Mouse (Mus musculus) kidney, postnatal 36 days (tissue): ENCODE measurements around the gene Rhoa.

ENCODE experiments used
- DNase-seq, 2 experiments: peaks; one replicate each; pipeline ENCODE4 v3.0.0; 2021 to 2022; ENCODE audit warnings: mixed read lengths in 2 of 2

Gene Rhoa

GRCm38 (mm10) chr9:108341801-108342200 lies 35.9 kb downstream of the Rhoa start:
- peak in 1 of 2 experiments; percentile 41 for DNase-seq

- DNase-seq = peak; percentile 71 to 88
Measured at GRCm38 (mm10) chr9:108342301-108342831, 36.4 kb downstream of the Rhoa start.

- DNase-seq = no peak
Measured at GRCm38 (mm10) chr9:108343331-108343730, 37.4 kb downstream of the Rhoa start.

DNA sequence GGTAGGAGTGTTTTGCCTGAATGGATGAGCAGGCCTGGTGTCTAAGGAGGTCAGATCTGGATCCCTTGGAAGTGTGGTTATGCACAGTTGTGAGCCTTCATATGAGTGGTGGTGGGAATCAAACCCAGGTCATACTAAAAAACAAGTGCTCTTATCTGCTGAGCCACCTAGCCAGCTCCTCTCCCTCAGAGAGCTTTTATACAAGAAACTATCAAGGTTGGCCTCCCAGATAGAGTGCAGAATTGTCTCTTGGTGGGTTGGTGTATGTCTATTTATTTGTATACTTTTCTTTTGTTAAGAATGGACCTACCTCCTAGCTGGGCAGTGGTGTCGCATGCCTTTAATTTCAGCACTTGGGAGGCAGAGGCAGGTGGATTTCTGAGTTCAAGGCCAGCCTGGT lies 37.9 kb downstream of the Rhoa start:
- DNase-seq = no peak

- peak in 1 of 2 experiments; percentile 24 for DNase-seq
Measured at GRCm38 (mm10) chr9:108344471-108344870, 38.5 kb downstream of the Rhoa start.

- no peak for DNase-seq
Measured at GRCm38 (mm10) chr9:108347024-108347423, 41.1 kb downstream of the Rhoa start.

- DNase-seq = peak; percentile 93 to 96
Measured at GRCm38 (mm10) chr9:108347540-108348289, 41.8 kb downstream of the Rhoa start, which contains the start of gene Usp4. Gene Usp4, plus strand, starts transcription at chr9:108347853.

GRCm38 (mm10) chr9:108348290-108348680 lies 42.4 kb downstream of the Rhoa start:
- no peak for DNase-seq

- no peak for DNase-seq
Measured at GRCm38 (mm10) chr9:108349727-108350126, 43.8 kb downstream of the Rhoa start.

- DNase-seq = no peak
Measured at GRCm38 (mm10) chr9:108378234-108378633, 72.3 kb downstream of the Rhoa start.

DNA sequence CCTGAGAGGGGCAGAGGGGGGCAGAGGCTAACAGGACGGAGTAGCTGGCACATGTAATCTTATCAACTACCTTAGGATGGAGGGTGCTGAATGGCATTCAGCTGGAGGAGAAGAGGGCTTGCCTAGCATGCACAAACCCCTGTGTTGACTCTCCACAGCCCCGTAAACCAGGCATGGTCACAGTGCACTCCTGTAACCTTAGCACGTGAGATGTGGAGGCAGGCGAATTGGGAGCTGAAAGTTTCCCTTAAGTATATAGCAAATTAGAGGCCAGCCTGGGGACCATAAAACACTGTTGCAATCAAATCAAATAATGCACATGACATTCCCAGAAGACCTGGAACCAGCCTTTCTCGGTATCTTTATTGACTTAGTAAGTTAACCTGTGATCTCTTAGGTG lies 72.8 kb downstream of the Rhoa start:
- DNase-seq = no peak

DNA sequence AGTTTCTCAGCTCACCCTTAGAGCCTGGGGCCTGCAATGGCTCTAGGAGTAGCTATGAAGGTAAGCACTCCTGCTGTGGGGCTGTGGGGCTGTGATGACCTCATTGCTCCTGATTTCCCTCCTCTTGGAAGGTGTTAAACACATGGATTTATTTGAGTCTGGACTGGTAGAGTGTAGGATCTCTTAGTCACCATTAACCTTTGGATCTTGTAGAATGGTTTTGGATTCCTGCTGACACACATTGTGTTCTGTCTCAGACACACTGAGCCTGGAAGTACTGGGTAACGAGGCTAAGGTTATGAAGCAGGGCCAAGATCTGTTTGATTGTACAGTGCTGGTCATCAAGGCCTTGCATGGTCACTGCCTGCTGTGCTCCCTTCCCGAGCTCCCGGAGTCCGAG lies 73.4 kb downstream of the Rhoa start:
- no peak for DNase-seq

DNA sequence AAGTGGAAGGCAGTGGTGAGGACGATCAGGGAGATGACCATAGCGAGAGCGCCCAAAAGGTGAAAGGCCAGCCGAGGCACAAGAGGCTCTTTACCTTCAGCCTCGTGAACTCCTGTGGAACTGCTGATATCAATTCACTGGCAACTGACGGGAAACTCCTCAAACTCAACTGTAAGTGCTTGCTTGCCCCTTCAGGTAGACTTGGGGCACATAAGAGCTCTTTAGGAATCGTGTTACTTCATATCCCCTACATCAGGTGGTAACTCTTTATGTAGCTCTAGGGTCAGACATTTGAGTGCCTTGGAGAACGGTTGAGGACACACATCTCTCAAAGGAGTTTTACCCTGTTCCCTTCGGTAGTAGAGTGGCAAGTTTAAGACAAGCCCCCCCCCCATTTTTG lies 75.5 kb downstream of the Rhoa start:
- DNase-seq = no peak

- peak; percentile 66 to 73 for DNase-seq
Measured at GRCm38 (mm10) chr9:108385006-108385405, 79.1 kb downstream of the Rhoa start.

GRCm38 (mm10) chr9:108386816-108387215 lies 80.9 kb downstream of the Rhoa start:
- DNase-seq = no peak
